Mouse (Mus musculus) thymus, adult 2 months (tissue): ENCODE results near the gene Kctd6.

ENCODE experiments used
- CTCF ChIP-seq: fragments of 200-500 bp; IDR thresholded peaks from 2 replicates; pipeline ENCODE4 v1.5.1; 2012; ENCODE audit warnings: mild to moderate bottlenecking, control low read depth, low read length, moderate library complexity, borderline replicate concordance; ENCODE audit not compliant: control insufficient read depth, poor library complexity, insufficient read depth; ENCODE audit errors: extremely low read depth
- POLR2A ChIP-seq: fragments of 200-500 bp; IDR thresholded peaks from 2 replicates; pipeline ENCODE4 v1.6.1; 2012; ENCODE audit warnings: mild to moderate bottlenecking, low read length, control low read depth, moderate library complexity; ENCODE audit not compliant: control insufficient read depth, poor library complexity, insufficient read depth; ENCODE audit errors: extremely low read depth

DNA sequence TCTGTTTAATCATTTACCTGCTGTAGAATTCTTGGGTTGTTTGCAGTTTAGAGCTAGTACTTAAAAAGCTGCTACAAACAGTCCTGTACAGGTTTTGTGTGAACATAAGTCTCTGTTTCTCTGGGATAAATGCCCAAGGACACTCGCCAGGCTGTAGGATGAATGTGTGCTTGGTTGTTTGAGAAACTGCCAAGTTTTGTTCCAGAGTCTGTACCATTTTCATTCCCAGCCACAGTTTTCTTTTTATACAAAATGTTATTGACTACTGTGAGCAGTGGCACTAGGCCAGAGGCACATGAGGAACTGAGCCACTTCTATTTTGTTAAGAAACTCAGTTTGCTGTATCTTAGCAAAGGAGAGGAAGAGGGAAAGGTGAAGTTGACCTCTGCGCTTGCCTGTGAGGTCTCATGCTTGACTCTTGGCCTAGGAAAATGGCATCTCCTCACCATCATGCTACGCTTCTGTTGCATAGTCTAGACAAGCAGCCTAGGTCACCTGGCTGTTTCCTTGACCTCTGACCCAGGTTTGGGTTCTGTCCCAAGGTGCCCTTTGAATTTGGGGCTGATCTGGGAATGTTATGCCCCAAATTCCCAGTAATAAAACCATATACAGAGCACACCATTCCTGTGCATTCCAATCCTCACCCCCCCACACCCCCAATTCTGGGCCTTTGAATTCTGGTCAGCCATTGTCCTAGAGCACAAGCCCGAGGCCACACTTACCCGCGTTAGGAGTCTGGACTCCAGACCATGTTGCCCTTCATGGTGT is 27.5 kb upstream of the Kctd6 start:
- TF ChIP-seq POLR2A (no peak), CTCF (no peak)
